Mouse (Mus musculus) stomach, postnatal 0 days (tissue): ENCODE measurements around the gene Ltbp1. TPM values are rescaled to one million over a fixed set of nuclear protein-coding genes. Genes with fewer than 3 reads are reported as not detected.
A peak's percentile ranks its signal among the peaks of the same experiment; 100 is the strongest.

Experiments used
- ATAC-seq: fragments of 200-750 bp; cut with Nextera tagmentation; 2 replicates; pipeline ENCODE4 v1.8.0; 2017; ENCODE audit not compliant: low FRiP score, low TSS enrichment
- DNase-seq: peaks from one replicate; pipeline ENCODE4 v3.0.0-alpha.2; 2016; ENCODE audit warnings: low spot score
- H3K27ac ChIP-seq: fragments of 300-500 bp; sonication (generic); replicated peaks from 2 replicates; pipeline ENCODE4 v1.5.1; 2014; ENCODE audit warnings: mild to moderate bottlenecking, control low read depth
- H3K27me3 ChIP-seq: fragments of 300-500 bp; sonication (generic); 2 replicates; pipeline ENCODE4 v1.6.1; 2014; ENCODE audit warnings: low read length; ENCODE audit not compliant: control insufficient read depth, insufficient read depth
- H3K36me3 ChIP-seq: fragments of 300-500 bp; sonication (generic); 2 replicates; pipeline ENCODE4 v1.6.1; 2014; ENCODE audit warnings: low read length, mixed read lengths; ENCODE audit not compliant: control insufficient read depth, insufficient read depth
- H3K4me1 ChIP-seq: fragments of 300-500 bp; sonication (generic); replicated peaks from 2 replicates; pipeline ENCODE4 v1.6.1; 2014; ENCODE audit warnings: antibody characterized with exemption; ENCODE audit not compliant: control insufficient read depth, insufficient read depth
- H3K4me2 ChIP-seq: fragments of 300-500 bp; sonication (generic); replicated peaks from 2 replicates; pipeline ENCODE4 v1.6.1; 2014; ENCODE audit warnings: low read depth, mild to moderate bottlenecking, control low read depth, moderate library complexity
- H3K4me3 ChIP-seq: fragments of 300-500 bp; sonication (generic); 2 replicates; pipeline ENCODE4 v1.5.1; 2014; ENCODE audit warnings: low read depth, low read length, control low read depth
- H3K9ac ChIP-seq: fragments of 300-500 bp; sonication (generic); 2 replicates; pipeline ENCODE4 v1.6.1; 2014; ENCODE audit warnings: mild to moderate bottlenecking, low read length, control low read depth, mixed read lengths
- H3K9me3 ChIP-seq: fragments of 300-500 bp; sonication (generic); 2 replicates; pipeline ENCODE4 v1.6.1; 2016; ENCODE audit warnings: low read length; ENCODE audit not compliant: control insufficient read depth
- CTCF ChIP-seq: IDR thresholded peaks from 2 replicates; pipeline ENCODE4 v1.5.1; 2016; ENCODE audit warnings: antibody characterized with exemption, low read depth, mild to moderate bottlenecking, moderate library complexity
- EP300 ChIP-seq: optimal IDR thresholded peaks from 2 replicates; pipeline ENCODE3; 2016; ENCODE audit warnings: antibody characterized with exemption
- WGBS: fragments of 180-500 bp; shearing (Covaris S2); extraction: QIAGEN DNeasy Blood & Tissue Kit; methylation state at CpG from one replicate; pipeline ENCODE4 v1.1.7; 2014; 5-methylcytosine and 5-hydroxymethylcytosine counted together
- polyA plus RNA-seq: library from polyadenylated mRNA; unstranded; fragments of >200 nt; fragmentation: Nextera tagmentation; extraction: Ambion mirVana; gene quantifications from 2 replicates; pipeline ENCODE4 v1.2.1, GENCODE M21; 2015

The Ltbp1 gene
- polyA plus RNA-seq, 1 experiment from 2014 or later = 16.2 TPM

GRCm38 (mm10) chr17:75255967-75256366, 250.6 kb downstream of the Ltbp1 start:
- H3K4me1 ChIP-seq = no peaks in the 10 kb centered on the region
- no peak overlapping the region for H3K4me2 ChIP-seq
- no peak for DNase-seq
- no peak for ATAC-seq
- H3K4me3 ChIP-seq = no peak overlapping the region
- TF ChIP-seq CTCF (no peak), EP300 (no peak)
- no peaks in the 10 kb centered on the region for H3K27me3 ChIP-seq
- no peaks in the 10 kb centered on the region for H3K9me3 ChIP-seq
- H3K27ac ChIP-seq = no peak overlapping the region
- H3K9ac ChIP-seq = no peak overlapping the region
- WGBS = 27% methylated on average over 1 of the region's 1 CpGs
- no peaks in the 10 kb centered on the region for H3K36me3 ChIP-seq

GRCm38 (mm10) chr17:75258427-75258826, 253.1 kb downstream of the Ltbp1 start:
- no peak overlapping the region for H3K4me2 ChIP-seq
- no peaks in the 10 kb centered on the region; the same call in 1 of the 2 replicates for H3K4me1 ChIP-seq
- no peaks in the 10 kb centered on the region for H3K36me3 ChIP-seq
- no peak overlapping the region for H3K27ac ChIP-seq
- TF ChIP-seq EP300 = no peak
- no peak for TF ChIP-seq CTCF
- no peaks in the 10 kb centered on the region for H3K27me3 ChIP-seq
- H3K4me3 ChIP-seq = no peak overlapping the region
- H3K9ac ChIP-seq = no peak overlapping the region
- WGBS = 53% methylated on average over 2 of the region's 2 CpGs
- DNase-seq (no peak), ATAC-seq (peak; percentile 71; the same call in 1 of the 2 replicates)
- no peaks in the 10 kb centered on the region for H3K9me3 ChIP-seq

GRCm38 (mm10) chr17:75263336-75263990, 258.1 kb downstream of the Ltbp1 start:
- no peak overlapping the region for H3K27ac ChIP-seq
- WGBS = 61% methylated on average over 3 of the region's 3 CpGs
- H3K4me3 ChIP-seq = no peak overlapping the region

GRCm38 (mm10) chr17:75268506-75268905, 263.1 kb downstream of the Ltbp1 start:
- no peaks in the 10 kb centered on the region for H3K27me3 ChIP-seq
- H3K4me1 ChIP-seq = no peaks in the 10 kb centered on the region
- no peaks in the 10 kb centered on the region for H3K36me3 ChIP-seq
- H3K4me3 ChIP-seq = no peak overlapping the region
- no peaks in the 10 kb centered on the region for H3K9me3 ChIP-seq
- ATAC-seq (no peak; the same call in 1 of the 2 replicates), DNase-seq (no peak)
- no peak overlapping the region for H3K9ac ChIP-seq
- WGBS = 57% methylated on average over 4 of the region's 4 CpGs
- TF ChIP-seq EP300 (no peak), CTCF (no peak)
- H3K27ac ChIP-seq = no peak overlapping the region
- no peak overlapping the region for H3K4me2 ChIP-seq

More at GRCm38 (mm10) chr17:75263336-75263990, 258.1 kb downstream of the Ltbp1 start:
- H3K36me3 ChIP-seq = no peaks in the 10 kb centered on the region
- H3K27me3 ChIP-seq = no peaks in the 10 kb centered on the region
- no peak overlapping the region for H3K9ac ChIP-seq
- H3K4me1 ChIP-seq = no peaks in the 10 kb centered on the region; the same call in 1 of the 2 replicates
- DNase-seq (no peak), ATAC-seq (no peak)
- H3K4me2 ChIP-seq = no peak overlapping the region
- H3K9me3 ChIP-seq = no peaks in the 10 kb centered on the region
- no peak for TF ChIP-seq EP300
- TF ChIP-seq CTCF = no peak

GRCm38 (mm10) chr17:75272446-75272845, 267.1 kb downstream of the Ltbp1 start:
- Histone ChIP-seq H3K9ac (no peak overlapping the region), H3K9me3 (no peaks in the 10 kb centered on the region), H3K4me2 (no peak overlapping the region), H3K4me3 (no peak overlapping the region), H3K4me1 (no peaks in the 10 kb centered on the region), H3K27me3 (no peaks in the 10 kb centered on the region), H3K36me3 (no peaks in the 10 kb centered on the region), H3K27ac (no peak overlapping the region)
- WGBS = 91% methylated on average over 3 of the region's 3 CpGs
- TF ChIP-seq CTCF (no peak), EP300 (no peak)
- DNase-seq = no peak
- no peak for ATAC-seq

GRCm38 (mm10) chr17:75273272-75273671, 267.9 kb downstream of the Ltbp1 start:
- TF ChIP-seq EP300 (no peak), CTCF (no peak)
- ATAC-seq = no peak
- no peak for DNase-seq
- no peaks in the 10 kb centered on the region for H3K36me3 ChIP-seq
- no peaks in the 10 kb centered on the region for H3K4me1 ChIP-seq
- no peaks in the 10 kb centered on the region for H3K9me3 ChIP-seq
- H3K4me2 ChIP-seq = no peak overlapping the region
- WGBS = 79% methylated on average over 1 of the region's 1 CpGs
- no peak overlapping the region for H3K27ac ChIP-seq
- no peaks in the 10 kb centered on the region for H3K27me3 ChIP-seq
- no peak overlapping the region for H3K9ac ChIP-seq
- no peak overlapping the region for H3K4me3 ChIP-seq
